ENCODE assay signal across 8 mouse cellular contexts in the genomic region with DNA sequence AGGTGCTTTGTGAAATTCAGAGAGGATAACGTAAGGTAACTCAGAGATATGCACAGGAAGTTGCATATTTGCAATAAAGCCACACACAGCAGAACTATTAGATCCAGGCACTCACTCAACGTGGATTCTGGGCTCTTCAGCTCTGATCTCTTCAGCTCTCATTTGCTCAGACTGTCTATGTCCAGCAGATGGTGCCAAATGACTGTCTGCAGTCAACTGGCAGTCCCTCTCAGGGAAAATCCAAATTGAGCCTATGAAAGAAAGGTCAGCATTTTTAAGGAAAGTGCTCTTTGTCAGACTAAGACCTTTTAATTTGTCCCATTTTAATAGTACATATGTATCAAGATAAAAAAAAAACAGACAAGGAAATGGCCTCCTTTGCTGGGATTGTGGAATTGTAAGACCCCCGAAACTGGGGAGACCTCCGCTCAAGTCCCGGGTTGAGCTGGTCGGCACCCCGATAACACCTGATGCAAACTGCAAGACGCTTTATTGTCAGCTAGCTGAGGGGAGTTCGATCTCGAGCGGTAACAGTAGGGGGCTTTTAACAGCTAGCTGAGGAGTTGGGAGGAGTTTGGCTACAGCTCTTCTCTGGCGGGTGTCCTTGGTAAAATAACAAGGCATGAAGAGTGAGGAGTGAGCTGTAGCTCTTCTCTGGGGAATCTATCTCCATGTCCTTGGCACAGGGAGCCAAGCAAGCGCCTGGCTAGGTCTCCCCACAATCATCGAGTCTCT. TPM values are rescaled to one million over a fixed set of nuclear protein-coding genes. Genes with fewer than 3 reads are reported as not detected.
DNase-seq lines count a peak whose midpoint lies in the region; ATAC-seq and TF ChIP-seq lines count a peak whose summit lies in the region.

No protein-coding gene starts in this region.

- peak; percentile 60 for DNase-seq in Muller cell, postnatal 12 days (ENCODE audit: inconsistent ontology term)
- DNase-seq in cerebellum, postnatal 36 days, result peak; percentile 31 to 54
- no peak for DNase-seq in heart, adult 2 months
- DNase-seq in right cerebral cortex, postnatal 10 days (ENCODE audit: low spot score in 2 of 2), result peak; percentile 70 to 75
- DNase-seq in thymus, postnatal 25 days, result no peak

- intact Hi-C loops in heart, adult 2 months (cut with DNase I), result loop anchor here (5.0 to 10.0 kb wide), 2 partner anchors 692 to 725 kb away; no protein-coding TSS in a partner anchor

- peaks cover 63% of the 10 kb centered on the region for H3K4me1 ChIP-seq in E14TG2a.4 (replicated peaks; ENCODE audit: low read depth, low read length)
- H3K4me1 ChIP-seq in heart, adult 2 months (ENCODE audit: control insufficient read depth, insufficient read depth, low read length), result no peaks in the 10 kb centered on the region
- H3K4me1 ChIP-seq in kidney, embryonic 15.5 days, result no peaks in the 10 kb centered on the region
- no peaks in the 10 kb centered on the region for H3K4me1 ChIP-seq in lung, embryonic 16.5 days (replicated peaks; ENCODE audit: control insufficient read depth, insufficient read depth, low read length)

- TF ChIP-seq EP300 in heart, adult 2 months (IDR thresholded peaks at IDR 0.05; ENCODE audit: insufficient read depth, low read depth, low read length), result peak; percentile 57; the same call in 1 of the 2 replicates

- peak overlapping the region; percentile 56 for H3K9ac ChIP-seq in heart, adult 2 months (ENCODE audit: low read depth, low read length)
- no peak overlapping the region for H3K9ac ChIP-seq in kidney, embryonic 15.5 days
- peak overlapping the region; percentile 48 for H3K9ac ChIP-seq in lung, embryonic 16.5 days (ENCODE audit: low read length)

- no peak for ATAC-seq in kidney, embryonic 15.5 days (replicated peaks; ENCODE audit: low FRiP score)
- ATAC-seq in lung, embryonic 16.5 days (ENCODE audit: low read depth), result no peak

- peak overlapping the region; percentile 39; the same call in 1 of the 2 replicates for H3K4me3 ChIP-seq in E14TG2a.4 (replicated peaks; ENCODE audit: low read length)
- peak overlapping the region; percentile 33 for H3K4me3 ChIP-seq in heart, adult 2 months
- peak overlapping the region; percentile 33 for H3K4me3 ChIP-seq in kidney, embryonic 15.5 days (replicated peaks)
- peak overlapping the region; percentile 39 for H3K4me3 ChIP-seq in lung, embryonic 16.5 days (ENCODE audit: low read length)

- no peaks in the 10 kb centered on the region for H3K27me3 ChIP-seq in E14TG2a.4 (ENCODE audit: insufficient read depth, low read length)
- no peaks in the 10 kb centered on the region for H3K27me3 ChIP-seq in heart, adult 2 months (ENCODE audit: control insufficient read depth, insufficient read depth, low read length)
- no peaks in the 10 kb centered on the region for H3K27me3 ChIP-seq in kidney, embryonic 15.5 days
- no peaks in the 10 kb centered on the region for H3K27me3 ChIP-seq in lung, embryonic 16.5 days (ENCODE audit: control insufficient read depth, insufficient read depth, low read depth, low read length)

- no peaks in the 10 kb centered on the region for H3K36me3 ChIP-seq in E14TG2a.4 (ENCODE audit: insufficient read depth, low read length)
- H3K36me3 ChIP-seq in heart, adult 2 months (ENCODE audit: control insufficient read depth, insufficient read depth, low read length), result no peaks in the 10 kb centered on the region
- no peaks in the 10 kb centered on the region for H3K36me3 ChIP-seq in kidney, embryonic 15.5 days
- H3K36me3 ChIP-seq in lung, embryonic 16.5 days (ENCODE audit: control insufficient read depth, insufficient read depth, low read length), result no peaks in the 10 kb centered on the region

- H3K79me2 ChIP-seq in heart, adult 2 months (replicated peaks; ENCODE audit: control insufficient read depth, insufficient read depth, low read length), result no peaks in the 10 kb centered on the region

- H3K4me2 ChIP-seq in kidney, embryonic 15.5 days, result peak overlapping the region; percentile 60
- H3K4me2 ChIP-seq in lung, embryonic 16.5 days (ENCODE audit: low read depth, low read length), result peak overlapping the region; percentile 64

- no peak overlapping the region for H3K27ac ChIP-seq in heart, adult 2 months
- H3K27ac ChIP-seq in kidney, embryonic 15.5 days, result no peak overlapping the region
- no peak overlapping the region for H3K27ac ChIP-seq in lung, embryonic 16.5 days (ENCODE audit: low read length)

- H3K9me3 ChIP-seq in E14TG2a.4 (ENCODE audit: low read length), result no peaks in the 10 kb centered on the region
- no peaks in the 10 kb centered on the region for H3K9me3 ChIP-seq in kidney, embryonic 15.5 days (replicated peaks)
- H3K9me3 ChIP-seq in lung, embryonic 16.5 days (ENCODE audit: control insufficient read depth, low read length), result no peaks in the 10 kb centered on the region

- TF ChIP-seq POLR2A in heart, adult 2 months (IDR thresholded peaks at IDR 0.05; ENCODE audit: insufficient read depth, low read depth, low read length), result no peak

- peak; percentile 51 for TF ChIP-seq CTCF in E14TG2a.4 (conservative IDR thresholded peaks at IDR 0.05; ENCODE audit: low read length)
- peak; percentile 79 for TF ChIP-seq CTCF in heart, adult 2 months (IDR thresholded peaks at IDR 0.05)

- 7% methylated on average over 14 of the region's 14 CpGs for WGBS in heart, adult 2 months
- WGBS in kidney, embryonic 15.5 days, result 8% methylated on average over 14 of the region's 14 CpGs
- 6% methylated on average over 14 of the region's 14 CpGs for WGBS in lung, embryonic 16.5 days

RNA-seq across cellular contexts. Expression of a gene that starts 16.4 kb away (rescaled TPM):
- total RNA-seq in heart, adult 2 months (2021), result 10 to 100 TPM; 76.3 to 100.0 TPM
- polyA plus RNA-seq in heart, adult 2 months (2012; rRNA removed), result 16.5 and 18.6 TPM in 2 replicates
- polyA plus RNA-seq in kidney, embryonic 15.5 days (2015; fragmentation: Nextera tagmentation; extraction: Ambion mirVana), result 10.9 and 12.5 TPM in 2 replicates
- 13.3 and 13.5 TPM in 2 replicates for polyA plus RNA-seq in lung, embryonic 16.5 days (2015; fragmentation: Nextera tagmentation; extraction: Ambion mirVana)

RNA-seq across cellular contexts. Expression of a gene that starts 57.4 kb away (rescaled TPM):
- 1 to 10 TPM; 3.9 to 4.0 TPM for total RNA-seq in heart, adult 2 months (2021)
- 5.0 and 6.6 TPM in 2 replicates for polyA plus RNA-seq in heart, adult 2 months (2012; rRNA removed)
- 12.6 and 15.8 TPM in 2 replicates for polyA plus RNA-seq in kidney, embryonic 15.5 days (2015; fragmentation: Nextera tagmentation; extraction: Ambion mirVana)
- 1.6 and 1.9 TPM in 2 replicates for polyA plus RNA-seq in lung, embryonic 16.5 days (2015; fragmentation: Nextera tagmentation; extraction: Ambion mirVana)

Comparison
In these comparisons a context has a peak if more than half of its experiments do, and no peak if none do; other contexts are left out.
1. DNase-seq: peak in Muller cell, postnatal 12 days (single experiment), cerebellum, postnatal 36 days (2 of 2) and right cerebral cortex, postnatal 10 days (2 of 2); none in heart, adult 2 months (0 of 2) and thymus, postnatal 25 days (single experiment).
2. Peak in every context shown above with its lines, with median percentiles within 50 percentile points of each other: H3K4me3 ChIP-seq.